Mouse (Mus musculus): ENCODE measurements around the gene Jakmip3. TPM values are rescaled to one million over a fixed set of nuclear protein-coding genes. Genes with fewer than 3 reads are reported as not detected.

The Jakmip3 gene
- total and polyA plus RNA-seq, 3 experiments: not detected

GRCm38 (mm10) chr7:139078181-139078580, 137.7 kb downstream of the Jakmip3 start:
- peaks cover 4% of the 10 kb centered on the region for H3K9me3 ChIP-seq (replicated peaks; ENCODE audit: low read length)
- H3K27me3 ChIP-seq (replicated peaks): peaks cover 85% of the 10 kb centered on the region
- no peaks in the 10 kb centered on the region for H3K79me2 ChIP-seq (replicated peaks; ENCODE audit: control insufficient read depth, extremely low read depth, insufficient read depth, poor library complexity, severe bottlenecking)
- no peak for DNase-seq (ENCODE audit: extremely low read depth)
- no peak overlapping the region for H3K27ac ChIP-seq (ENCODE audit: insufficient read depth, low read depth)
- no peaks in the 10 kb centered on the region for H3K4me1 ChIP-seq (ENCODE audit: control insufficient read depth in 1 of 2, insufficient read depth in 2 of 2)
- in situ Hi-C loops (cut with MboI; ENCODE audit: low pct_ligation_motif_present, low pct_unique_long_range_greater_than_20kb, low sequenced_read_pairs) (no loop called here), dilution Hi-C loops (cut with MboI; ENCODE audit: extremely low pct_ligation_motif_present, extremely low pct_unique_long_range_greater_than_20kb, low sequenced_read_pairs) (no loop called here)
- no peaks in the 10 kb centered on the region for H3K36me3 ChIP-seq (replicated peaks in 1 of 2; ENCODE audit: control insufficient read depth in 1 of 2, insufficient read depth in 1 of 2, low read length in 1 of 2)
- H3K4me2 ChIP-seq (ENCODE audit: insufficient read depth, low read depth, poor library complexity, severe bottlenecking): no peak overlapping the region
- TF ChIP-seq MAFK (IDR thresholded peaks at IDR 0.05; ENCODE audit: insufficient replicate concordance, low read length): no peak
- no peak overlapping the region for H3K4me3 ChIP-seq (replicated peaks in 1 of 3; ENCODE audit: low read depth in 2 of 3, low read length in 2 of 3, poor library complexity in 1 of 3)
- no peak overlapping the region for H3K9ac ChIP-seq (ENCODE audit: insufficient read depth, low read depth)

GRCm38 (mm10) chr7:139079141-139079540, 138.6 kb downstream of the Jakmip3 start:
- no peak overlapping the region for H3K9ac ChIP-seq (ENCODE audit: insufficient read depth, low read depth)
- H3K4me3 ChIP-seq (replicated peaks in 1 of 3; ENCODE audit: low read depth in 2 of 3, low read length in 2 of 3, poor library complexity in 1 of 3): no peak overlapping the region
- dilution Hi-C loops (cut with MboI; ENCODE audit: extremely low pct_ligation_motif_present, extremely low pct_unique_long_range_greater_than_20kb, low sequenced_read_pairs): no loop called here
- H3K4me2 ChIP-seq (ENCODE audit: insufficient read depth, low read depth, poor library complexity, severe bottlenecking): no peak overlapping the region
- H3K36me3 ChIP-seq (replicated peaks in 1 of 2; ENCODE audit: control insufficient read depth in 1 of 2, insufficient read depth in 1 of 2, low read length in 1 of 2): no peaks in the 10 kb centered on the region
- TF ChIP-seq TBP (conservative IDR thresholded peaks at IDR 0.05; ENCODE audit: low read depth, low read length) (no peak), PAX5 (IDR thresholded peaks at IDR 0.05; ENCODE audit: low read length) (no peak), ELF1 (IDR thresholded peaks at IDR 0.05; ENCODE audit: low read depth, low read length) (no peak), CTCF (conservative IDR thresholded peaks at IDR 0.05 in 1 of 2, IDR thresholded peaks at IDR 0.05 in 1 of 2; ENCODE audit: low read depth in 2 of 2, low read length in 2 of 2) (no peak), IRF4 (IDR thresholded peaks at IDR 0.05; ENCODE audit: low read depth, low read length) (no peak), ZNF384 (IDR thresholded peaks at IDR 0.05; ENCODE audit: low read depth, low read length) (no peak), MEF2A (IDR thresholded peaks at IDR 0.05; ENCODE audit: borderline replicate concordance, low read depth, low read length) (no peak), JUN (IDR thresholded peaks at IDR 0.05; ENCODE audit: insufficient read depth, low read depth, low read length) (no peak), USF2 (conservative IDR thresholded peaks at IDR 0.05; ENCODE audit: low read depth, low read length) (no peak), ZC3H11A (IDR thresholded peaks at IDR 0.05; ENCODE audit: low read depth, low read length) (no peak), MAX (IDR thresholded peaks at IDR 0.05; ENCODE audit: low read length) (no peak)
- in situ Hi-C loops (cut with MboI; ENCODE audit: low pct_ligation_motif_present, low pct_unique_long_range_greater_than_20kb, low sequenced_read_pairs): no loop called here
- peaks cover 4% of the 10 kb centered on the region for H3K9me3 ChIP-seq (replicated peaks; ENCODE audit: low read length)
- no peaks in the 10 kb centered on the region for H3K4me1 ChIP-seq (ENCODE audit: control insufficient read depth in 1 of 2, insufficient read depth in 2 of 2)
- H3K27me3 ChIP-seq (replicated peaks): peaks cover 84% of the 10 kb centered on the region
- no peak overlapping the region for H3K27ac ChIP-seq (ENCODE audit: insufficient read depth, low read depth)
- no peak for DNase-seq (ENCODE audit: extremely low read depth)
- H3K79me2 ChIP-seq (replicated peaks; ENCODE audit: control insufficient read depth, extremely low read depth, insufficient read depth, poor library complexity, severe bottlenecking): no peaks in the 10 kb centered on the region

- H3K9me3 ChIP-seq (replicated peaks; ENCODE audit: low read length): peaks cover 4% of the 10 kb centered on the region
- H3K79me2 ChIP-seq (replicated peaks; ENCODE audit: control insufficient read depth, extremely low read depth, insufficient read depth, poor library complexity, severe bottlenecking): no peaks in the 10 kb centered on the region
- peaks cover 77% of the 10 kb centered on the region for H3K27me3 ChIP-seq (replicated peaks)
- DNase-seq (ENCODE audit: extremely low read depth): no peak
- H3K4me3 ChIP-seq (replicated peaks in 1 of 3; ENCODE audit: low read depth in 2 of 3, low read length in 2 of 3, poor library complexity in 1 of 3): no peak overlapping the region
- dilution Hi-C loops (cut with MboI; ENCODE audit: extremely low pct_ligation_motif_present, extremely low pct_unique_long_range_greater_than_20kb, low sequenced_read_pairs): no loop called here
- H3K9ac ChIP-seq (ENCODE audit: insufficient read depth, low read depth): no peak overlapping the region
- H3K4me2 ChIP-seq (ENCODE audit: insufficient read depth, low read depth, poor library complexity, severe bottlenecking): no peak overlapping the region
- H3K36me3 ChIP-seq (replicated peaks in 1 of 2; ENCODE audit: control insufficient read depth in 1 of 2, insufficient read depth in 1 of 2, low read length in 1 of 2): no peaks in the 10 kb centered on the region
- no peak overlapping the region for H3K27ac ChIP-seq (ENCODE audit: insufficient read depth, low read depth)
- in situ Hi-C loops (cut with MboI; ENCODE audit: low pct_ligation_motif_present, low pct_unique_long_range_greater_than_20kb, low sequenced_read_pairs): no loop called here
- TF ChIP-seq BHLHE40 (IDR thresholded peaks at IDR 0.05; ENCODE audit: low read depth, low read length) (no peak), CTCF (conservative IDR thresholded peaks at IDR 0.05 in 1 of 2, IDR thresholded peaks at IDR 0.05 in 1 of 2; ENCODE audit: low read depth in 2 of 2, low read length in 2 of 2) (peak; percentile 30 to 45; a peak in 3 of 4 replicates), MAX (IDR thresholded peaks at IDR 0.05; ENCODE audit: low read length) (no peak), GABPA (IDR thresholded peaks at IDR 0.05; ENCODE audit: insufficient replicate concordance, low read depth, low read length) (no peak), POLR2AphosphoS2 (IDR thresholded peaks at IDR 0.05; ENCODE audit: low read depth, low read length) (no peak), ELF1 (IDR thresholded peaks at IDR 0.05; ENCODE audit: low read depth, low read length) (no peak), IRF4 (IDR thresholded peaks at IDR 0.05; ENCODE audit: low read depth, low read length) (no peak), SMC3 (IDR thresholded peaks at IDR 0.05; ENCODE audit: low read depth, low read length) (no peak), HCFC1 (IDR thresholded peaks at IDR 0.05; ENCODE audit: low read depth, low read length) (no peak), RCOR1 (conservative IDR thresholded peaks at IDR 0.05; ENCODE audit: low read depth, low read length) (no peak), RAD21 (IDR thresholded peaks at IDR 0.05; ENCODE audit: low read depth, low read length) (peak; percentile 6)
- no peaks in the 10 kb centered on the region for H3K4me1 ChIP-seq (ENCODE audit: control insufficient read depth in 1 of 2, insufficient read depth in 2 of 2)
Observed at GRCm38 (mm10) chr7:139080714-139081113, 140.2 kb downstream of the Jakmip3 start.
